Mouse (Mus musculus): ENCODE measurements around the gene Thbs3.

DNA sequence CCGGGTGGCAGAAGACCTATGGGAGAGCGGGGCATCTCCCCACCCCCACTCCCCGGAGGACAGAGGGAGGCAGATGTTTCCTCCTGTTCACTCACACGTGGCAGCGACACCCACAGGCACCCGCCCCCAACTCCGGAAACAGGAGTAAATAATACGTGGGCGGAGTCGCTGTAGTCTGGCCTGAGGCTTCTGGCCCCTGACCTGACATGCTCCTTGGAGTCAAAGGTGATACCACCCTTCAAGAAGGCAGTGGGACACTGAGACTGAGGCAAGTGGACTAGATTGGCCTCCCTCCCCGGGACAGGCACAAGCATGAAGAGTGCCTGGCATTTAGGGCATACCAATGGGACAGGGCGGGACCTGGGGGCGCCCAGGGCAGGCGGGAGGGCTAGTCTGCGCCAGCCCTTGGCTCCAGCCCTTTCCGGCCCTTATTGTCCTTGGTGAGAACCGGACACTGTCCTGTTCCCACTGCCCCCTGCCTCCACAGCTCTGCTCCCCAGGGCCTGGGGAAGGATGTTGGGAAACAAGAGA lies 36.5 kb downstream of the Thbs3 start:
- TF ChIP-seq CTCF (IDR thresholded peaks at IDR 0.05) (peak; percentile 10; the same call in 1 of the 2 replicates), EP300 (IDR thresholded peaks at IDR 0.05) (peak; percentile 92)
